Mouse (Mus musculus): ENCODE data around the gene Alox15.

GRCm38 (mm10) chr11:70348630-70349029, 3.2 kb downstream of the Alox15 start:
- no peak for TF ChIP-seq CTCF (IDR thresholded peaks at IDR 0.05; ENCODE audit: borderline replicate concordance, control insufficient read depth, extremely low read depth, insufficient read depth, low read length, poor library complexity)
- no peak for TF ChIP-seq POLR2A (IDR thresholded peaks at IDR 0.05; ENCODE audit: control insufficient read depth, extremely low read depth, insufficient read depth, low read length, poor library complexity)

Measured in thymus, adult 2 months (tissue).